Mouse (Mus musculus): ENCODE data around the gene Hoxc6.

Hoxc6 gene

DNA sequence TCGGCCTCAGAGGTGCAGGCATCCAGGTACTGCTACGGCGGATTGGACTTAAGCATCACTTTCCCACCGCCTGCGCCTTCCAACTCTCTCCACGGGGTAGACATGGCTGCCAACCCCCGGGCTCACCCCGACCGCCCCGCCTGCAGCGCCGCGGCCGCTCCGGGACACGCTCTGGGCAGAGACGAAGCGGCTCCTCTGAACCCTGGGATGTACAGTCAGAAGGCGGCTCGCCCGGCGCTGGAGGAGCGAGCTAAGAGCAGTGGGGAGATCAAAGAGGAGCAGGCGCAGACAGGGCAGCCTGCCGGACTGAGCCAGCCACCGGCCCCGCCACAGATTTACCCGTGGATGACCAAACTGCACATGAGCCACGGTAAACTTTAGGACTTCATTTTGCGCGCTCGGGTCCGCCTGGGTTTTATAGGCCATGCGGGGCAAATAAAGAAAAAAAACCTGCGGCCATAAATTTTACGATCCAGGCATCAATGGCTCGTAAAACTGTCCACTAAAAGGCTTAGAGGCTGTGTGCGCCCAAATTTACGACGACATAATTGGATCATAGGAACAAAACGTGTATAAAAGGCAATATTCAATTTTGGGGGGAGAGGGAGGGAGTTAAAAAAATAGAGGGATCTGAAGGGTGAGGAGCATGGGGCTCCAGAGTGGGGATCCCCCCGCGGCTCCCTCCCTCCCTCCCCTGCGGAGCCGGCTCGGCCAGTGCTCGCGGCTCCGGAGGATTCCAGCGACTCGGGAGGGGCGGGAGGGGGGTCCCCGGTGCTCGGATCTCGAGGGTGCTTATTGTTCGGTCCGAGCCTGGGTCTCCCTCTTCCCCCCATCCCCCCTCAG is 16.3 kb downstream of the Hoxc6 start:
- DNase-seq: no peak

DNA sequence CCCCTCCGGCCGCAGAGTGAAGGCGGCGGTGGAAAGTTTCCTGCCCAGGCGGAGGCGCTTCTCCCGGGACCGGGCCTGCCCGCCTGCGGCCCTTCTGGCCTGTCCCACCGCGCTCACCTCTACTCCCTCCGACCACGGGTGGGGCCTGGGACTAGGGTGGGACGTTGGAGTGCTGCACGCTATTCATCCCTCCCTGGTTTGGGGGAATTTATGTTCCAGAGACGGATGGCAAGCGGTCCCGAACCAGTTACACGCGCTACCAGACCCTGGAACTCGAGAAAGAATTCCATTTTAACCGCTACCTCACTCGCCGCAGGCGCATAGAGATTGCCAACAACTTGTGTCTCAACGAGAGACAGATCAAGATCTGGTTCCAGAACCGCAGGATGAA is 16.9 kb downstream of the Hoxc6 start:
- DNase-seq: no peak

DNA sequence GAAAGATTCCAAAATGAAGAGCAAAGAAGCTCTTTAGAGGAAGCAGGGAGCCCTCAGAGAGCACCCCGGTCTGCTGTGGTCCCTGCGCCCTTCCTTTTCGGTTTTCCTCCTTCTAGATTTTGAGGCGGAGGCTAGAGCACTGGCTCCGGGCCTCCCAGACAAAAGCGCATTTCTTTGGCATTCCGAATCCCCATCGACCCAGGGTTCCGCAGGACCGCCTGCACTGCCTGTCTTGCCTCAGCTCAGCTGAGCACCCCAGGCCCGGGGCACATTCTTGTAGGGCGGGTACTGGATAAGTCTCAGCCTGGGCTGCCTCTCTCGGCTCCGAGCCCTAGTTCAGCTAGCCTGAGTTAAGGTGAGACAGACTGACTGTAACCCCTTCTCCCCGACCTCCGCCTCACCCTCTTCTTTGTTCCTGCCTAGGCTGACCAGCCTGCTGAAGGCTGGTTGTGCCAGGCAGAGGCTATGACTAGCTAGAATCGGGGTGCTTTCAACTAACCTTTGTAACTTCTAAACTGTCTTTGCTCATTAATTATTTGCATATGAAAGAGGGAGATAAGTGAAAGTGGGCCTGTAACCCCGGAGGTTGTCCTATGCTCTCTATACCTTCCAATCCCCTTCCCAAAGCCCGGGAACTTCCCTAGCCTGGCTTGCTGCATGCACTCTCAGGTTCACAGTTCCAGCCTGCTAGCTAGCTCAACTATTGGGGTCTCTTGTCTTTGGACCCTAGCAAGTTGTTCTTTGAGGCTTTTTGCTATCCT is 17.5 kb downstream of the Hoxc6 start:
- no peak for DNase-seq

DNA sequence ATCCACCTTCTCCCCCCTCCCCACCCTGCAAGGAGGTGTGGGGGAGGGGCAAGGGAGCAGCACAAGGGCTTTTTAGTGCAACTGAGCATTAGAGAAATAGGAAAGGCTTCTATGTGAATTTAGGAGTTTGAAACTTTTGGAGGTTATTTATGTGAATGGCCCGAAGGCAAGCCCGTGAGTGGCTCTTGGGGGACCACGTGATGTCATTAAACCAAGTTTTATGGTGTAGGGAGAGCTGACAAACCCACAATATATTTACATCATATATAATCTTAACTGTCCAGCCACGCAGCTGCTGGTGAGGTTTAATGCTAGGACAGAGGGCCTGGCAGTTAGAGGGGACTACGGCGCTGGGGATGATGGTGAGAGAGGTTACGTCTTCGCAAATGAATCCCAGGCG is 20.6 kb downstream of the Hoxc6 start, which contains the start of gene Hoxc4:
Hoxc4 (plus strand) TSS at position 299 of the 400 bp plus-strand sequence.
- no peak for DNase-seq

DNA sequence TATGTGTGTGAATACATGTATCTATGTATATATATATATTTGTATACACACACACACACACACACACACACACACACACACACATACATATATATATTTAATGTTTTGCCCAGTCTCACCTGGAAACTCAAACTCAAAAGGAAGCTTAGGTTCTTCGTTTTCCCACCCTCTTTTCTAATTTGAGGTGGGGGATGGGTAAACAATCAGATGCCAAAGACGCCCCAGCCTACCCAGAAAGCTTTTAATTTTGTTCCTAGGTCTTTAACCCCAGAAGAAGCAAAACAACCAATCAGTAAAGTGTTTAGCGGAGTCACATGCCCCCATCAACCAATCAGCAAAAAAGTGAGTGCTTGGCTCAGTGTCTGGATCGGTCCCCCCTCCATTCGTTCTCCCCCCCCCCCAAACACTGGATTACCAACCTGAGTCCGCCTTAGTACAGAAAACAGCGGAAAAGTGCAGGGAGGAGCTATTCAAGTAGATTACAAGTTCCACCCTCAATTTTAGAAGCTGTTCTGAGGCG is 22.9 kb downstream of the Hoxc6 start:
- no peak for DNase-seq

DNA sequence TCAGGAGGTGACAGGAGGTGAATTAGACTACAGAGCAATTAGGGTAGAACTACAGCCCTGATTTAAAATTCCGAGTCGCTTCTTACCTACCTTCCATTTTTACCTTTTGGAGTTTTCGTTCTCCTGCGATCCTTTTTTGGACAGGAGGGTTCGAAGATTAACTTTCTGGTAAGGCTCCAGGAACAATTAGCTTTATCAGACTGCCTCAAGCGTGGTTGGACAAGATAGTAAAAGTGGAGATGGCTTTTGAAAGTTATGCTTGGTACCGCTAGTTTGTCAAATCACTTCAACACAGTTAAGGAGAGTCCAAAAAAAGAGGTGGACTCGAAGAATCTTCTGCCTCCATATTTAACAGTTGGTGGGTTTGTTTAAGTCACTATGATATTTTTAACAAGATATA is 23.5 kb downstream of the Hoxc6 start:
- no peak for DNase-seq

DNA sequence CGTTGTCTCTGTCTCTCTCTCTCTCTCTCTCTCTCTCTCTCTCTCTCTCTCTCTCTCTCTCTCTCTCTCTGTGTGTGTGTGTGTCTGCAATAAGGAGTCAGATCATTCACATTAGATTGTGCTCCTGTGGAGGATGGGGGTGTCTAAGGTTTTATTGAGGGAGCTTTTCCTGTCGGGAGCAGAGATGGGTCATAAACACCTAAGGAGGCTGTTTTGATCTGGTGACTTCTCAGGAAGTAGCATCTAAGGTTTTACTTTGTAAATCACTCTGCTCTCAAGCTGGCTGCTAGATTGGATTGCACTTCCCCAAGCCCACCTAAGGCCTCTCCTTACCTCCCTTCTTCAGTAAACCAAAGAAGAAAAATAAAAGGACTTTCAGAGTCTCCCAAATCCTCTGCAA is 26.1 kb downstream of the Hoxc6 start:
- DNase-seq: no peak

DNA sequence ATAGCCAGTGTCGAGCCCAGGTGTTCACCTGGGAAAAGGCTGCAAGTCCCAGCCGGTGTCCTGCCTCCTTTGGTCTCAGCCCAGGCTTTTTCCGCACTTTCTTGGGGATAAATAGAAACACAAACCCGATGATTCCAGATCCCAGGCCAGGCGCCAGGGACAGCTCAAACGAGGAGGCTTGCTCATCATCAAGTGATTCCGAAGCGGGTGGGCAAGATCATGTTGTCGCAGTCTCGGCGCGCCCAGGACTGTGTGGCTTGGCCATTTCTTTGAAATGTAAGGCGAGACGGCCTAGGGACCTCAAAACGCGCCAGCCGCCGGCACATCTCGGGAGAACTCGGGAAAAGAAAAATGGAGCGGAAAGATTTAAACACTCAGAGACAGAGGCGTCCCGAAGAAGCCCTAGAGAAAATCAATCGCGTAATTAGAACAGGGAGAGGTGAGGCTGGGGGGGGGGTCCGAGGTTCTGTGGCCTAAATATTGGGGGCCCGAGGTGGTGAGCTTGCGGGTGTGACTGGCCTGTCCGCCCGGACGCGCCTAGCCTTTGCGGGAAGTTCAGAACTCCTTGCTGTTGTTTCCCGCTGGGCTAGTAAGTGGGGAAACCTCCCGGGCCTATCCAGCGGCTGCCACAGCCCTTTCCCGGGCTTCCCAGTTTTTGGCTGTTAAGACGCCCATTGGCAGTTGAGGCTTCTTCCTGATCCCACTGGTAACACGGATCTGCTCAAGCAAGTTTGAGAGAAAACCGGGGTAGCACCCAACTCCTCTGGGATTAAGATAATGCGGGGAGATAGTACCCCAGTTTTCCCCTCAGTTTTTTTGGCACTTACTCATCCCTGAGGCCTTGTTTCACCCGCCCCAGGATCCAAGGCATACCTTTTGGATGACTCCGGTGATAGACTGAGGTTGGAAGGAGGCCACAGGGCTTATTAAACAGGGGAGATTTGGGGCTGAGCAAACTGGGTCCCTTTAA is 29.5 kb downstream of the Hoxc6 start:
- no peak for DNase-seq

DNA sequence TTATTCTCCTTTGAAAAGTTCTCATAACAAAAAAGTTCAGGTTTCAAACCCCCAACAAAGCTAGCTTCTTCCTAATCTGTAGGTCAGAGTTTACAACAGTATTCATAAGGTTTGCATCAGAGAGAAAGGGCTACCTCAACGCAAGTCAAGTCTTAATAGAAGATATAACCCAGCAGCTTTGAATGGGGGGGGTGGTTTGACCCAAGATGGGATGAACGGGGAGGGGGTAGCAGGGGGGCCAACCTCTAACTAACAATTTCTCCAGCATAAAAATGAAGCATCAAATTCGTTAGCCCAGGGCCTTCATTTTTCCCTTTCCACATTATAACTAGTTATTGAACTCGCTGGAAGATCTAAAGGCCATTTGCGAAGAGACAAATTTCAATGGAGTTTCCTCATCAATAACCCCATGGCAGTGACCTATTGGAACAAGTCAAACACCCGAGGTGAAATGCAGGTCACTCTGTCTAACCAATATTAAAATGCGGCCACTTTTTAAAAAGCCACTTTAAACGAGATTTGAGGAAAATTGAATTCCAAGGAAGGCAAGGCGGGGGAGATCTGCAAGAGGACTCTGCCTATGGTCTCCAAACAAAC is 31.0 kb downstream of the Hoxc6 start:
- DNase-seq: no peak

DNA sequence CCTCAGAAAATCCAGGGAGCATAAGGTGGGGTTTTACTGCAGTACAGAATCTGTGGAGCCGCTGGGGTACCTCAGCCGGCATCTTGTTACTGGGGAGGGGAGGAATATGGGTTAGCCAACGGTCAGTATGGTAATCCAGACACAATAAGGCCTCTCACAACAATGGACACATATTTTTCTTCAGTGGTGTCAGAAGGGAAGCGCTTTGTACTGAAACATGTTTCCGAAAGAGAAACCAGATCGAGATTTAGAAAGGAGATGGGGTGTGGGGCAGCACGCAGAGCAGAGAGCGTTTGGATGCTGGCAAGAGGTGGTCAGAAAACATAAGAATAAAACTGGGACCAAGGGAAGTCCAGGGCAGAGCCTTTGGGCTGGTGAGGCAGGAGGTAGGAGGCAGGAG is 32.1 kb downstream of the Hoxc6 start:
- no peak for DNase-seq

DNA sequence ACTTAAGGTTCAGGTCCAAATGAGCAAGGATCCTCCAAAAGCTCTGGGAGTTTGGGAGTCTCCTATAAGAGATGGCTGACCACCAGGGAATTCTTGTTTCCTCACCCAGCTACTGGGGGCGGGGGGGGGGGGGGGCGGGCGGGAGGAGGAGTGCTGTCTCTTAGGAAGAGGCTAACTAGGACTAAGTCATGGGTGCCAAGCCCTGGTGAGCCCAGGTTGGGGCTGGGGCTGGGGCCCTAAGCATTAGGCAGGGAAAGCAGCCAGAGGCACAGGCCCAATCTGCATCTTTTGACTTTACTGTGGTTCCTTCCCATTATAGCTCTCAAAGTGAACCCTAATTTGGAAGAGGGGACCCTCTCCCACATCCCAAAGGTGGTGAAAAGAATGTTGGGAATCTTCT is 34.1 kb downstream of the Hoxc6 start:
- DNase-seq: no peak

DNA sequence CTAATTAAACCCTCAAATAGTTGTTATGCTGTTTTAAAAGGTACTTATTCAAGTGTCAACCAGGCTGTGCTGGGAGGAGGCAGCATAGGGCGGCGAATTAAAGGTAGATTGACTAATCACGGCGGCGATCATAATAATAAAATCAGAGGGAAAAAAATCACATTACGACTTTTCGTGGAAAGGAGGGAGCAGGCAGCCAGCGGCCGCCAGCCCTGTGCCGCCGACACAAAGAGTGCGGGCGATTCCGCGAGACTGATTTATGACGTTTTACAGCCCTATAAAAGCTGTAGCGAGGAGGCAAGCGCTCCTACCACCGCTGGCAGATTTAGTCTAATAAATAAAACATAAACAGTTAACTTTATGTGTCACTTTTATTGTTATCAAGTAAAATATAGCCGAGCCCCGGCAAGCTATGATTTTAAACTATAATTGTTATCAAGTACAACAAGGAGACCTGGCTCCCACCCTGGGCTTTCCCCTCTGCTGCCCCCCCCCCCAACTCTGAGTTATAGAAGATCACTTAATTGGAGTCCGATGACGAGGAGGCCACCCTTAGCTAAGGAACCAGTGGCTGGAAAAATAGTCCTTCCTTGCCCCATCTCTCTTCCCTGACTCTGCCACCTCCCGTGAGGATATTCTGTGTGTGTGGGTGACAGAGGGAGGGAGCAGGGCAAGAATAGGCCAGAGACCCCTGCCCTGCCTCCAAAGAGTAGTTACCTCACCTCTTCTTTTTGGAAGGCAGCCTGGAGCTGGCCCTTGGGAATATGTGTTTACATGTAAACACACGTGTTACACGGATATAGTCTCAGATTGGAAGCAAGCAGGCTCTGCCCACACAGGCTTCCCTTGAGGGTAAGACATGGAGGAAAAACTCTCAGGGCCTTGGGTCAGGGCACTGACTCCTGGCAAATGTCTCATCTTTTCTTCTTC is 34.9 kb downstream of the Hoxc6 start:
- no peak for DNase-seq

DNA sequence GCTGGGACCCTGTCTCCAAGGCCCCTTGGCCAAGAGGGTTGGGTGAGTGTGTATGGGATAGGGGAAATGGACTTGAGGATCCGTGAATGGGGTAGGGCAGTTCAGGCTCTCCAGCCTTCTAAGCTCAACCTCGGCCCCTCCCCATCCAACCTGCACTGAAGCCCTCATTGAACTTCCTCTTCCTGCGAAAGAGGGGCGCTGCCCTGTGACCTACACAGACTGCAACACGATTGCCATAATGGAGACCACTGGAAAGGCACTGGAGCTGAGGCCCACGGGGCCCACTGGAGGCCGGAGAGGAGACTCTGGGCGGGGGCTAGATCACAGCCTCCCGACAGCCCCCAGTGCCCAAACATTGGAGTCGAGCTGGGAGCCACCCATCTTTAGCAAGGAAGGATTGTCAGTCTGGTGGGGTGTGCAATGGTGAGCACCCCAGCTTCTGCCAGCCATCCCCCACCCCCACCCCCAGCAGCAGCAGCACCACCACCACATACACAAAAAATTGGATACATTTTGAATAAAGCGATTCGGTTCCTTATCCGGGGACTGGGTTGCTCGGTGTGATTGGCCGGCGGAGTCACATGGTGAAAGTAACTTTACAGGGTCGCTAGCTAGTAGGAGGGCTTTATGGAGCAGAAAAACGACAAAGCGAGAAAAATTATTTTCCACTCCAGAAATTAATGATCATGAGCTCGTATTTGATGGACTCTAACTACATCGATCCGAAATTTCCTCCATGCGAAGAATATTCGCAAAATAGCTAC is 36.2 kb downstream of the Hoxc6 start:
- DNase-seq: no peak

DNA sequence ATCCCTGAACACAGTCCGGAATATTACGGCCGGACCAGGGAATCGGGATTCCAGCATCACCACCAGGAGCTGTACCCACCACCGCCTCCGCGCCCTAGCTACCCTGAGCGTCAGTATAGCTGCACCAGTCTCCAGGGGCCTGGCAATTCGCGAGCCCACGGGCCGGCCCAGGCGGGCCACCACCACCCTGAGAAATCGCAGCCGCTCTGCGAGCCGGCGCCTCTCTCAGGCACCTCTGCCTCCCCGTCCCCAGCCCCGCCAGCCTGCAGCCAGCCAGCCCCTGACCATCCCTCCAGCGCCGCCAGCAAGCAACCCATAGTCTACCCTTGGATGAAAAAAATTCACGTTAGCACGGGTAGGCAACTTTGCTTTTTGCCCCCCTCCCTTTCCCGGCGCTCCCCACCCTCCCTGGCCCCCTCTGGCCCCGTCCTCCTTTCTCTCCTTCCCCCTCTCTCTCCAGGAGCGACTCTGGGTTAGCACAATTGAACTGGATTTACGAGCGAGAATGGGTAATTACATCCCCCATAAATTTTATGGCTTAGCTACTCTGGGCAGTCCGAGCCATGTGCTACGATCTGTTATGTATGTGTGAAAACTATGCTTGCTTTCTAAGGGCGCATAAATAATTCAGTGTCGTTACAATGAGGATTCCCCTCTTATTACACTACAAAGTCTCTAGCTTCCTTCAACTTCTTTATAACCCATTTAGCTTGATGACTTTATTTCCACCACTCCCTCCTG is 36.9 kb downstream of the Hoxc6 start:
- no peak for DNase-seq

DNA sequence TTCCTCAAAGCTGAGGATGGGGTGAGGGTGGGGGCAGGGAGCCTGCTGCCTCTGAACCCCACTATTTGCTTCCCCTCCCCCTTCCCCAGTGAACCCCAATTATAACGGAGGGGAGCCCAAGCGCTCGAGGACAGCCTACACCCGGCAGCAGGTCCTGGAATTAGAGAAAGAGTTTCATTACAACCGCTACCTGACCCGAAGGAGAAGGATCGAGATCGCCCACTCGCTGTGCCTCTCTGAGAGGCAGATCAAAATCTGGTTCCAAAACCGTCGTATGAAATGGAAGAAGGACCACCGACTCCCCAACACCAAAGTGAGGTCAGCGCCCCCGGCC is 37.5 kb downstream of the Hoxc6 start:
- DNase-seq: no peak

DNA sequence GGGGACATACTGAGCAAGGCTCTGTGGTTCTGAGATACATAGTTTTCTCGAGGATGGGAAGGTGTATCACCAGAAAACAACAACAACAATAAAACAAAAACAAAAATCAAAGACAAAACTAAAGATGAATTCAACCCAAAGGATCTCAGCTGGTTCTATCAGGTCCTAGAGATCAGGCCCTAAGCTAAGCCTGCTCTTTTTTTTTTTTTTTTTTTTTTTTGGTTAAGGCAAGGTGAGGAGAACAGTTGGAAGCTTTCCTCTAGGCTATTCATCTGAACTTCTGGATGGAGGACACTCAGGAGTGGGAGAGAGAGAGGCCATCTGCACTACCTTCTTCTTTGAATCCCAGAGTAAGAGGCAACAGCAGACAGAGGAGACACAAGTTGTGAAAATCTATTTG is 39.5 kb downstream of the Hoxc6 start:
- DNase-seq: no peak

DNA sequence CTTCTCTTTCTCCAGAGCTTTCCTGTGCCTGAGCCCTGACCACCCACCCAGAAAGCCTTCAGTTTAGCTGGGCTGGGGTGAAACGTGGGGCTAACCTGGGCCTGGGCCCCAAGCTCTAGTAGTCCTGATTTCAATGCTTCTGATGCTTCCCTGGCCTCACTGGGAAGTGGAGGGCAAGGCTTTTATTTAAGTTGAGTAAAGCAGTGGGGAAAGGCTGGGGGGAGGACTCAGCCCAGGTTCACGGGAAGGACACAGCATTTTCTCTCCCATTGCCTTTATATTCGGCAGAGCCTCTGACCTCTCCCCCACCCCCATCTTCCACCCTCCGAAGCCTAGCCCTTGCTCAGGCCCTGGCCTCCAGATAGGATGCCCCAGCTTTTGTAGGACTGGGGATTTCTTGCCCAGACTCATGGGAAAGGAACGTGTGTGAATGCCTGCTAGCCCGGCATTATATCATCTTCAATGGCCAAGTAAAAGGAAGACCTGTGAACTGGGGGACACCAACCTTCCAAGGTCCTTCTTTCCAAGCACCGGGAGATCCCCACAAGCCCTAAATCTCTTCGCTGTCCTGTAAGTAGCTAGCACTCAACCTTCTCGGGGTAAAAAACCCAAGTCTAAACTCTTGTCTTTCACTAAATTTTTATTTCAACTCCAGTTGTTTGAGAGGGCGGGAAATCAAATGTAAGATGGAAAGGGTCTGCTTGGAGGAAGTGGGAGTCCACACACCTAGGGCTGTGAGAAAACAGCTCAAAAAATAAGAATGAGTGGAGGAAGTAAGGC is 40.8 kb downstream of the Hoxc6 start:
- no peak for DNase-seq

DNA sequence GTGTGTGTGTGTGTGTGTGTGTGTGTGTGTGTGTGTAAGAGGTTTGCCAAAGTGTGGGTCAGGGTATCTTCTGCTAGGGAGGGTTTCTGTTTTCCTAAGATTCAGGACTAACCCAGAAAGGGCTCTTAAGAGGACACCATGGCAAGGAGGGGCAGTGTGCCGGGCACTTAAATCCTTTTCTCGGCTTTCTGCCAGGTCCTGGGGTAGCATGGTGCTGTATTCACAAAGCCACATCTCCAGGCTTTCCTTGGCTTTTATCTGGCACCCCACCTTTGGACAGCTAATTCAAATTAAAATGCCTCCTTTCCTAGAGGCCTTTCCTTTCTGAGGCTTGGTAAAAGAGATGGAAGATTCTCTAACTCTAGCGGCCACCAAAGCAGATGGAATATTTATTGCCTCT is 41.6 kb downstream of the Hoxc6 start:
- DNase-seq: no peak

DNA sequence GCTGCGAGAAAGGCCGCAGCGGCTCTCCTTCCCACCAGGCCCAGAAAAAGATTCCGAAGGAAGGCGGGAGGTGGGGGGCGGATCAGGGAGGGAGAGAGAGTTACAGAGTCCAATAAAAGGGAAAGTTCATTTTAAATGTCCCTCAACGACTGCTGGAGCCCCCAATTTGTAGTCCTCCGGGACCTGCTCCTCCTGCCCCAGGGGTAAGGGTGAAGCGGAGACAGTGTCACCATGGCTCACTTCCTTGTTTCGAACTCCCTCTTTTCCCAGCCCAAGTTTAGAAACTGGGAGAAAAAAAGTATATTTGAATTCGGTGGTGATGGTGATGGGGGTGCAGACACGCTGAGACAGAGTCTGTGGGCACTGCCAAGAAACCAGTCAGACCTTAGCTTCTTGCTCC is 42.5 kb downstream of the Hoxc6 start:
- no peak for DNase-seq

Data from liver (tissue).